Mouse (Mus musculus) brain, embryonic 14.5 days (tissue): ENCODE results near the gene Rassf1.

Source experiments
- CTCF ChIP-seq: fragments of 200-500 bp; IDR thresholded peaks from 2 replicates; pipeline ENCODE4 v1.5.1; 2012; ENCODE audit warnings: inconsistent platforms, mild to moderate bottlenecking, moderate library complexity, borderline replicate concordance; ENCODE audit not compliant: insufficient read depth, insufficient read length; ENCODE audit errors: extremely low read depth
- POLR2A ChIP-seq: fragments of 200-500 bp; IDR thresholded peaks from 2 replicates; pipeline ENCODE4 v1.6.1; 2012; ENCODE audit warnings: mild to moderate bottlenecking, inconsistent platforms, borderline replicate concordance; ENCODE audit not compliant: poor library complexity, insufficient read depth, insufficient read length, severe bottlenecking; ENCODE audit errors: extremely low read depth

GRCm38 (mm10) chr9:107521190-107521589, 30.2 kb upstream of the Rassf1 start:
- no peak for TF ChIP-seq CTCF
- no peak for TF ChIP-seq POLR2A
